Mouse (Mus musculus): ENCODE results near the gene Pde10a. TPM values are rescaled to one million over a fixed set of nuclear protein-coding genes. Genes with fewer than 3 reads are reported as not detected.

The Pde10a gene
- total RNA-seq, 2 experiments from 2014 or later, result 33.0 to 117 TPM

DNA sequence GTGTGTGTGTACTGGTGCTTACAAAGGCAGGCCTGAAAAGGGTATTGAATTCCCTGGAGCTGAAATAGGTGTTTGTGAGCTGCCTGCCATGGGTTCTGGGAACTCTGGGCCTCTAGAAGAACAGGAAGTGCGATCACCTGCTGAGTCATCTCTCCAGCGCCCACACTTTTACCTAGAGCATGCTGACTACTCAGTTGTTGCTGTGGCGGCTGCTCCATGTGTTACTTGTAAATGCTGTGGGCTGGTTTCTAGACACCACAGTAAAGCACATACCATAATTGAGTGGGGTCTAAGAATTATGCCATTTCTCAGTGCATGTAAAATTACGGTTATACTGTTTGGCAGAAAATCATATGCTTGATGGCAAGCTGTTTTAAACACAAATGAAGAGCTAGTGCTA, 477.3 kb downstream of the Pde10a start:
- no peak for DNase-seq (ENCODE audit: low spot score in 2 of 2)

DNA sequence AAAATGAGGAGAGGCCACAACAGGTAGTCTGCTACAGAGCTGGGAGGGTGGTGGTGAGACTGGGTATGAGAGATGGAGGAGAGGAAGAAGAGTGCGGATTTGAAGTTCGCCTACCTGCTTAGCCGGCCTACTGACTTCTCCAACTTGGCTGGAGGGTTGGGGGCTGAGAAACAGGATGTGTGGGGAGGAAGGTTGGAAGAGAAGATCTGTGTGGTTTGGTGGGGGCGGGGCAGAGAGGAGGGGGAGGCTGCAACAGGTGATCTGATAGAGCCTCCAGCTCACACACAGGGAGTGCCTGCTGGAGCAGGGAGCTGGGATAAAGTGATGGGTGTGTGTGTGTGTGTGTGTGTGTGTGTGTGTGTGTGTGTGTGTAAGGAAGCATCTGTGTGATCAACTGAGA, 479.3 kb downstream of the Pde10a start:
- no peak for DNase-seq (ENCODE audit: low spot score in 2 of 2)

DNA sequence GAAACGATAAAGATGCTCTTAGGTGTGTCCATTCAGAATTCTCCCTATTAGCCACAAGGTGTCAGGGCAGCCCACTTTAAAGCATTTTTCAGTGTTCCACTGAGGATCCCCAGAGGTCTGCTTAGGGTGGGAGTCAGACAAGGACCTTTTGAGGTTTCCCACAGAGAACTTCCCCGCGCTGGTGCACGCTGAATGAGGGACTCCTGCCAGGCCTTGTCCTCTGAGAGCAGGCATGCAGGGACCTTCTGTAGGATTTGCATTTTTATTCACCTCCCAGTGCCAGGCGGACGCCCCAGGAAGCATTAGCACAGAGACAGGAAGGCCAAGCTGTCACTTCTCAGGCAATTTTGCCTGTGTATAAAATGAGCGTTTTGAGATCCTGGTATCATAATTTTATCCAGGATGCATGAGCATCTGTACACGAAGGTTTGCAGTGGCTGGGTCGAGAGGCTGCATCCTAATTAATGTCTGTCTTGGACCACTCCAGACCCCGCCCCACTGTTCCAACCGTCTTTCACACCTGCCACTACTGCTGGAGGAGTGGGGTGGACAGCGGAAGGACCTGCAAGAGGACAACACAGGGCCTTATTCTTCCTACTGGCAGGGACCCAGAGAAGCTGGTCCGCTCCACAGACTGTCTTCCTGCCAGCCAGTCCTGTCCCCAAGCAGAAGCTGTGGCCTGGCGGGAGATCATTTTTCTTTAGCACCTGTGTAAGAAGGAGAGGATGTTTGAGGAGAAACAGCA, 498.2 kb downstream of the Pde10a start:
- DNase-seq (ENCODE audit: low spot score in 2 of 2), result no peak

DNA sequence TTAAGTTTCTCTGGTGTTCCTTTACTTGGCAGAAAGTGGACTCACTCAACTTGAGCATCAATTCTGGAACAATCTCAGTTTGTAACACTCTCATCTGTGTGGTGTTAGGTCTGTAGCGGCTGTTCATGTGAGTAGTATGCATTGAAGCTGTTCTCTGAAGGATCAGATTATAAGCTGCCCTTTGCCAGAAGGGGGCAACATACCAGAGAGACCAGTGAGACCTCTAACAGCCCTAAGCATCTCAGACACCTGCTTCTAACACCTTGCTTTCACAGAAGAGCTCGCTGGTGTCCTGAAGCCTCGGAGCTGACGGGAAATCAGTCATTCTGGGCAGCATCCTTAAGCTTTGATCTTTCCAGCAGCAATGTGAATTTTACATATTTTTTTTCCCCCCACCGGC, 505.0 kb downstream of the Pde10a start:
- DNase-seq (ENCODE audit: low spot score in 2 of 2), result no peak

DNA sequence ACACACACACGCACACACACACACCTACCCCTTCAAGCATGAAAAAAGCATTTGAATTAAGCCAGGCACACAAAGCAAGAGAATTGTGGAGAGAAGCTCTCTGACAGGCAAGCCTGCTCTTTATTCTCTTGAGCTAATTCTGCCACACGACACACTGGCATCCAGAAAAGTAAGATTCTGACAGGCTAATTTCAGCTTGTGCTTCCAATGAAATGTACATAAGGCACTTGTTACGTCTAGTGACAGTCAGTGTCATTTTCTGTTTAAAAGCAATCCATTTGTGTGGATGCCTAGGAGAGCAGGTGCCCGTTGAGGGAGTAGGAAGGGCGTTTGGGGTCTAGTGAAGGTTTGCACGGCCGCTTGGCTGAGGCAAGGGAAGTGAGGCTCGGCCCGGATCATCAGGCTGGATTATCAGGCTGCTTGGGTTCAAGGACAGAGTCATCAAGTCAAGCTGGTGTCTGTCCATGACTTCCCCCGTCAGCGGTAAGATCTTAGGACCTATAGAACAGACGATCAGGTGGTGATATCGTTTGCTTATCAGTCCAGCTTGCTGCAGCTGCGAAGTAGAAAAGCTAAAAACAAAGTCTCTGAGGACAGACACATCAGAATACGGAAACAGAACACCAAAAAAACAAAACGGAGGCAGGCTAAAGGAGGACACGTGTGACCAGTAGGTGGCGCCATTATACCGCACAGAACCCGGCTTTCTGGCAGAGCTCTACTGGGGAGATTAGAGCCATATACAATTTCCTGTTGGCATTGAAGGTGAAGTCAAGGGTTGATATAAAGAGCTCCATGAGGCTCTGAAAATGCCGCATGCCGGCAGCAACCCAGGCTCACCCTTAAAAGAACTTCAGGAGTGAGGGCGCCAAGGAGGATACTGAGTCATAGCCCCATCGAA, 506.3 kb downstream of the Pde10a start:
- DNase-seq (ENCODE audit: low spot score in 2 of 2), result peak; percentile 73

DNA sequence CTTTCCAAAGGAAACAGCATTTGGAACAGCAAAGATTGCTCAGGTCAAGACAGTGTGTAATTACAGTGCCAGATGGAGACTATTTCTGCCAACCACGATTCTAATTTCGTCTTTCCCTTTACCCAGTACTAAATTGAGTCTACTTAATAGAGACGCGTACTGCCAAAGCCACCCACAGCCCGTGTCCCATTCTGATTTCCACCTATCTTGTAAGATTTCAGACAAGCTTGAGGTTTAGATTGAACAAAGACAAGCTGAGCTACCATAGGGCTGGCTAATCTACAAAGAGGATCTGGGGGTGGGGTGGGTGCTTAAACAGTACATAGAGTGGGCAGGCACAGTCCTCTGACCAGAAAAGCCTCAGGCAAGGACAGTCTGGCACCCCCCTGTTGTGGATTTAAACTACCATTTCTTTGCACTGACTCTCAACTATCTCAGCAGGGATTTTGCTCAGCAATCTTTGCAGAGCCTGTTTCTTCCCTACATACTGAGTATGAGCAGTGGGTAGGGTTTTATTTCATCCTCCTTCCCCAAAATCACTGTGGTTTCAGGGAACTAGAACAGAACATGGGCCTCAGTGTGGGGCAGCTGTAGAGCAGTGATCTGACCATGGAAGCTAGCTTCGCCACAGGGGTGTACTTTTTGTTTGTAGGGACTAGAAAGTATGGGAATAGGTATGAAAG, 507.3 kb downstream of the Pde10a start:
- DNase-seq (ENCODE audit: low spot score in 2 of 2), result no peak

DNA sequence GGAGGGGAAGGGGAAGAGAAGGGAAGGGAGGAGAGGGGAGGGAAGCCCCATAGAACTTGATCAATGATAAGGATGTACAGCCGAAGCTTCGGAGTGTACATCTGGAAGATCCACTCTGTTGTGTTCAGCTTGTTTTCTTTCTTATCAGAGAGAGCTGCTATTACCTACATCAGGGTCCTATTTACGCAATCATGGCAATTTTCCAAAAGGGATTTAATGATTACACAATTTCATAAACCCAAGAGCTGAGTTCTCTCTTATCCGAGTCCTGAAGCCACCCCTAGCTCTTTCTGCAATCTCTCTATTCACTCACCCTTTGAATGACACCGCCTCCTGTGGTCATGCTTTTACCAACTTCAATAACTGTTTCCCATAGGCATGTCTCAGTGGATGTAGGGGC, 508.3 kb downstream of the Pde10a start:
- no peak for DNase-seq (ENCODE audit: low spot score in 2 of 2)

DNA sequence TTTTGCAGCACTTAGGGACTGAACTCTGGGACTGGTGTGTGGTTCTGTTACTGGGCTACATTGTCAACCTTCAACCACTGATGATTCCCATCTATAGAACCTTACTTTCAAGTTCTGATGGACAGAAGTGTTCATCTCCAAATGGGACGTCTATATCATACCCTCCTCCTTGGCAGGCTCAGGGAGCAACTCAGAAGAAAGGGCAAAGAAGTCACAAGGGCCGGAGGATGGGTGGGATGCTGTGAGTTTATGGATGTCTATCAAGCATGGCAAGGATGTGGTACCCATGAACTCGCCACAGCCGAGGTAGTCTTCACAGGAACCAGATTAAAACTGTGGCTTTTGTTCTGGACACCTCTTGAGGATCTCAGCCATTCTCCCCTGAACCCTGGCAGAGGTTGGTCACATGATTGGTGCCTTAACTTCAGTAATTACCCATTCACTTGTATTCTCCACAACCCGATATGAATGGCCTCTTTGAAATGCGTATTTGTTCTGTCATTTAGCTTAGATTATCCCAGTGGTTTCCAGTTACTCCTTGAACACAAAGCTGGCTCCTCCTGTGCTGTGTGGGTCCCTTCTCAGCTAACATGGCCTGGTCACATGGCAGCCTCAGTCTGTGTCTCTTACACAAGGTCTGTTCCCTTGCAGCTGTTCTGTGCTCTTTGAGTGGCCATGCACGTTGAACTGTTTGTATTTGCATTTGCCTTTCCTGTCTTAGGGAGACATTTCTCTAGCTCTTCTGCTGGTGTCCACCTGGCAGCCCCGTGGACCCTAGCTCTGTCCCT, 510.6 kb downstream of the Pde10a start:
- no peak for DNase-seq (ENCODE audit: low spot score in 2 of 2)

Other genes with a start within 250 kb of the Pde10a start
- gene Mpc1, start 242.5 kb upstream of the Pde10a start, total RNA-seq (2021), result 100 to 1,000 TPM; 319 to 746 TPM
- 10 to 100 TPM; 38.1 to 43.2 TPM for gene Sft2d1, start 214.3 kb upstream of the Pde10a start, total RNA-seq (2021)
- under 1 TPM; 0.30 to 0.35 TPM for gene Prr18, start 187.9 kb upstream of the Pde10a start, total RNA-seq (2021)
- gene T2, start 169.4 kb upstream of the Pde10a start, total RNA-seq (2021), result not detected
- gene T, start 90.9 kb upstream of the Pde10a start, total RNA-seq (2021), result not detected
- not detected for gene Gm17087, start 41.6 kb downstream of the Pde10a start, total RNA-seq (2021)

All from adrenal gland, adult 18-20 months (tissue).